Mouse (Mus musculus) kidney, postnatal 10 days (tissue): Measurements from ENCODE around the gene Pold2.

Experiments
- DNase-seq: peaks from one replicate; pipeline ENCODE4 v3.0.0; 2021; ENCODE audit warnings: mixed read lengths

Pold2 gene

DNA sequence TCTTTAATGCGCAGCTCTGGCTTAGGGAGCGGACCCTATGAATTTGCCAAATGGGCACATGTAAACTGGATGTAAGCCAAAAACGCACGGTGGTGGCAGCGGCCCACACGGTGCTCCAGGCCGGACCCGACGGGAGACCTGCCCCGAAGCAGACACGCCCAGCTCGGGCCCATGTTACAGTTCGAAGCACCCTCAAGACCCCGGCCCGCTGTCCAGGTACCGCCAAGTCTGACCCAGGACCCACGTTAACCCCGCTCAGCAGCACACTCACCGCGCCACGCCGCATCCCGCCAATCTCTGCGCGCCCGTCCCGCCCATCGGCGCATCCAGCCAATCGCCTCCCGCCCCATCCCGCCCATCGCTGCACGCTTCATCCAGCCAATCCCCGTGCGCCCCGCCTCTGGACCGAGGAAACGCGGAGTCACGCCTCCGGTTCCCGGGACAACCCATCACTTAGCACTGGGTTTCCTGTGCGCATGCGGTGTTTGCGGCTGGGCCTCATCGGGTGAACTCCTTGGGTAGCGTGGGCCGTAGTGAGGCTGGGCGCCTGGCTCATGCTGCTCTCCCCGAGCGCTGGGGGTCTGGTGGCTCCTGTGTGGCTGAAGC, at the start of gene Pold2:
Gene Pold2, minus strand, starts transcription at position 372 of the 606 bp plus-strand sequence.
- DNase-seq = peak; percentile 99

DNA sequence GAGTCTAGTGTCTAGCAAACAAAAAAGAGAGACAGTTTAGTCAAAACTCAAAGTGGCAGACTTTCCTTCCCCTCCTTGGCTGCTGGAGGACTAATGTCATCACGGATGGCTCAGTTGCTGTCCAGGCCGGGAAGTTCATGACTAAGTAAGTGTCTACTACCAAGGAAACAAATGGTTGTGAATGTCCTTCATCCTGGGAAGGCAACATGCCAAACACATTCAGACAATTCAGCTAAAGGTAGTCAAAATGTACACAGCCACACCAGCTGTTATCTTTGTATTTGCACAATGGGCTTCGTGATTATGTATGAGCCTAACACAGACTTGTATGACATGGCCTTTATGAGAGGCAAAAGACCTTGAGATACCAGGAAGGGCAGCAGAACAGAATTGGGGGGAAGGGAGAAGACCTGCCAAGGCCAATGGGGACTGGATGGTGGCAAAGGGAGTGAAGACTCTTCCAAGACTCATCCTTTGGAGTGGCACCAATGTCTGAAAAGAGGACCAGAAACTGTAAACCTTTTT, 48.7 kb upstream of the Pold2 start:
- no peak for DNase-seq

DNA sequence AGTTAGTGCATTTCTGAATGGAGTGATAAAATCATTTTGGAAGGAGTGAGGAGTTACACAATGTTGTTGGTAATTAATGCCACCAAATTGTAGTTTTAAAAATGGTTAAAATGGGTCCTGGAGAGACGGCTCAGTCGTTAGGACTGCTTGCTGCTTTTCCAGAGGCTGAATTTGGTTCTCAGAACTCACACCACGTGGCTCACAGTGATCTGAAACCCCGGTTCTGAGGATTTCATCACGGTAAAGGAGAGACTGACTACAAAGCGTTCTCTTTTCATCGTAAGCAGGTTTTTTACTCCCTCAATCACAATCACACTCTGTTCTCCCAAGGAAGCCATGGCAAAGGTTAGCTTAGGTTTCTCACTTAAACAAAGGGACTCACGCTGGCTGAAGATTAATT, 46.6 kb upstream of the Pold2 start:
- no peak for DNase-seq

DNA sequence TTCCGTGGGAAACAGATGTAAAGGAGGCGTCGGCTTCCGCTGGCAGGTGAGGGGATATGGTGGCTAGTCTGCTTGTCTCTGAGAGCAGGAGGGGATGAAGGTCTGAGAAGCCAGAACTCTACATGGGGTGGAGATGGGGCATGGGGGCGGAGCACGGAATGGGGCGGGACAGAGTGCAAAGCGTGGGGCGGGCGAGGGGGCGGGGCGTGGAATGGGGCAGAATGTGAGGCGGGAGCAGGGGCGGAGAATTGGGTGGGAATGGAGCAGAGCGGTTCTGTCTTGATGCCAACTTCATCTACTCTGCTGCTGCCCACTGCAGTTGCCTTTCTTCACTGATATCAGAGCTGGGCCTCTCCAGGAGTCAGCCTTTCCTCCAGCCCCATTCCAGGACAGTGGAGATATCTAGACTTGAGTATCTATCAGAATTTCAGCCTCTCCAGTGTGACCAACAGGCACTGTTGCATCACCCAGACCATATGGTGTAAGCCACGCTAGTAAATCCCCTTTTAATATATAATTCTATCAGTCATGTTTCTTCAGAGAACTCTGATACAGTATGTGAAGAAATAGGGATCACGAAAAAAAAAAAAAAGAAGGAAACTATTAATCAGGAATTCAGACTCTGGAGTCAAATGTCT, 42.4 kb upstream of the Pold2 start:
- peak; percentile 39 for DNase-seq

DNA sequence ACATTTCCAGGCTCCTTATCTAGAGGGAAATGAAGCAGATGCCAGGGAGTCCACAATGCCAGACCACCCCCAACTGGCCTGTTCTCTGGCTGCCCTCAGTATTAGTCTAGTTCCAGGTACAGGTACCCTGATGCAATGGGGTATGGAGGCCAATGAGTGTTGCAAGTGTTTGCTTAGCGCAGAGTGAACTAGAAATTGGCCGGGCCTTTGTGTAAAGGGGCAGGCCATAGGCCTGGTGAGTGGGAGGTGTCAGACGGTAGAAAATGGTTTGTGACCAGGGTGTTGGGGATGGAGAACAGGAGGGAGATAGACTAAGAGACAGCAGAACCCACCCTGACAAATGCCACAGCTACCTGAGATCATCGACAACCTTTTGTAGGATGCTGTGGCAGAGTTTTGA, 41.5 kb upstream of the Pold2 start:
- no peak for DNase-seq

DNA sequence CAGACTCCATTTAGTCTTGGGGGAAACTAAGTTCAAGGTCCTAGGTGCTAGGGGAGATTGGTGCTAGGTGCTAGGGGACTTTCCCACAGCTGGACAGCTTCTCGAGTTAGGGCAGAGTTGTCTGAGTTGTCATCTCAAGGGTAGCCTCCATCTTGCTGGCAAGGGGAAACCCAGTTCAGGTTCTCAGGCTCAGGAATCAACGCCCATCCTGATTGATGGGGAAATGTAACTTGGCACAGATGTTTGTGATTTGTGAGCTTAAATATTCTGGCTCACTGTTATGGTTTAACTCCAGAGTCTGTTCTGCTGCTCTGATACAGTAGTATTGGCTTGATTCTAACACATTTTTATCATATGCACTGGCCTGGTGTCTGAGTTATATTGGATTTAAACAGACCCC, 40.0 kb upstream of the Pold2 start:
- no peak for DNase-seq

DNA sequence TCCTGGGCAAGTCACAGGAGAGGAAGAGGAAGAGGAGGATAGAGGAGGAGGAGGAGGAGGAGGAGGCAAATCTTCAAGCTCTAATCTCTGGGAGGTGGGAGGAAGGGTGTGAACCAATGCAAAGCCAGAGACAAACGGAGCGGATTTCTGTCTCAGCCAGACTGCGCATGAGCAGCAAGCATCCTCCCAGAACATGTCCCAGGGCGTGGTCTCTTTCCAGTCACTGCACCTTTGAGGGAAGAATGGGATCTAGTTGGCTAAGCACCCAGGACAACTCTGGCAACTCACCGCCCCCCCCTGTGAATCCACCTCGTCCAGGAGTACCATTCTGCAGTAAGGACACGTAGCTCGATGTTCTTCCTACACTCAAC, 38.1 kb upstream of the Pold2 start:
- no peak for DNase-seq

DNA sequence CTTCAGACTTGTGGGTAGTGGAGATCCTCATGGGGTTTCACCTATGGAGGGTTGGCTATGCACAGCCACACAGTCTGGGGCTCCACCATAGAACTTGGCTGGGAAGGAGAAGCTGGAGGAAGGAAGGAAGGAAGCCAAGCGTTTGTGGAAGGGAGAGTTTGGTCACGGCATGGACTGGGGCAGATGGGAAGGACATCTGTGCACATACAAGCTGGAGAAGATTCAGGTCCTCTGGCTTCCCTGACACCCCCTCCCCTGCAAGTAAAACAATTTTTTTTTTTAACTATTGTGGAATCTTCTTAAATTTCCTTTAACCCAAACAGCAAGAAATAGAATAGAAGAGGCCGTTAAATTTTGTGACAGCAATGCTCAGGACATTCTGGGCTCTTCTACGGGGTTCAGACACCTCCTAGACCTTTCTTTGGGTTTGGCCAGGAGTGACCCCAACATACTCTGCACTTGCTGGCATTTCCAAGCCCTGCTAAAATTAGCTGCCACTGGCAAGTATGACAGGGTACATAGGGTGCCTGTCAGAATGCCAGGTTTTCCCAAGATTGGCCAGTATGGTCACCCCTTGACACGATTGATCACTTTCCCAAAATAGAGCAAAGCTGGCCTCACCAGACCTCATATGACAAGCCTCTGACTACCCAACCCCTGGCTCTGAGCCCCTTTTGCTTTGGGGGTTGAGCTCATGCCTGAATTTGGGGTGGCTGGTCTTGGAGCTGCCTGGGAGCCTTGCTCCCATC, 37.5 kb upstream of the Pold2 start:
- DNase-seq = no peak

DNA sequence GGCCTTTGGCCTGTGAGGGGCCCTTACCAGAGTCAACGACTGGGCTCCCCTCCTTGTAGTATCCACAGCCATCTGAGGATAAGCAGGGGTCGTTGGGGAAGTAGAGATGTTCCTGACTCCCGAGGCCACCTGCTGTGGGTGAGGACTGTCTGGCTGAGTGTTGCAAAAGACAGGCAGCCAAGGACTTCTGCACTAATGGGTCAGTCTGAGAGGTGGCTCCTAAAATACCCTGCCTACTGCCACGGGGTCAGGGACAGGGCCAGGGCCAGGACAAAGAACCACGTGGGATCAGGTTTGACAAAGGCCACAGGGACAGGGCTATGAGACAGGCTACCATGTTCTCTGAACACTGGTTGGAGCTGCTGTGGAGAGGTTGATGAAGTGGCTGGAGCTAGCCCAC, 36.8 kb upstream of the Pold2 start:
- DNase-seq = no peak

DNA sequence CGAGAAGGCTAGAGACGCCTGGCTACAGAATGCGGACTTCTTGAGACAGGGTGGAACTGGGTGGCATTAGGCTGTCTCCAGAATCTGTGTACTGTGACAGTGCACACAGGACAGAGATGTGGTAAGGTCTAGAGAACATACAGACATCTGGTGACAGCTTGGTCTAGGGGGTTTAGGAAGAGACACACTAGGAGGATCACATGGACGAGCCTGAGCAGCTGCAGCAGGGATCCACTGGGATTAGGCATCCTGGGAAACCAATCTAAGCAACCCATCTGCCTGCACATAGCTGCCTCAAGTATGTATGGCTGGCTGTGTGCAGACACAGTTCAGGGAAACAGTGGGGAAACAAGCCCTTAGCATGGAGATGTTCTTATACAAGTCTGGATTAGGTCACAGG, 35.8 kb upstream of the Pold2 start:
- DNase-seq = no peak

DNA sequence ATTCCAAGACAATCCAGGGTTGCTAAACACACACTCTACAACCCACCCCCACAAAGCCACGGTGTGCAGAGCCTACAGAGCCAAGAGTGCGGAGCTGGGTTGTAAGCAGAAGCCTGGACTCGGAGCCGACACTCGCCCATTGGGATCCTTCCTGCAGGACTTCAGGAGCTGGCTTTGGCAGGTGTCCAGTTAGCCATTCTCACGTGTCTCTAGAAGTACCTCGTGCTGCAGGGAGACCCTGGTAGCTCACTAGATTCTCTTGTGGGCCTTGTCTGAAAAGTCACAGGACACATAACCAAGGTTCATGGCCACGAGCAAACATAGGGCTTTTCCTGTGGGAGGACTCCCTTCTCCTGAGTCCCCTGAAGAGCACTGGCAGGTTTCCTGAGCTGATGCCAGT, 35.2 kb upstream of the Pold2 start:
- DNase-seq = no peak

DNA sequence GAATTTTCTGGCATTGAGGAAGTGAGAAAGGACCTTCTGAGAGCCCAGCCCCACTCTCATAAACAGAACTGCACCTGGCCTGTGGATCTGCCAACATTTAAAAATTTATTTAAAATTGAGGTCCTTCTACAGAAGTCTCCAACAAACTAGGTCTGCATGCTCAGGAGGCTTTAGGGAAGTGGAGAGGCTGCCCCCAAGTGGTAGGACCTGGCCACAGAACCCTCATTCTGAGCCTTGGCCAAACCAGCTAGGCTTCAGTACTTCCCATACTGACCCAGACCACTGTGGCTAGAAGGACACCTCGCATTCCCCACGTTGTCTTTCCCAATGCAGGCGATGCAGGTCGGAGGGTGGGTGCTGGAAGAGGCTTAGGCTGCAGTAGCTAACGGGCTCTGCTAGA, 34.5 kb upstream of the Pold2 start:
- peak; percentile 82 for DNase-seq

DNA sequence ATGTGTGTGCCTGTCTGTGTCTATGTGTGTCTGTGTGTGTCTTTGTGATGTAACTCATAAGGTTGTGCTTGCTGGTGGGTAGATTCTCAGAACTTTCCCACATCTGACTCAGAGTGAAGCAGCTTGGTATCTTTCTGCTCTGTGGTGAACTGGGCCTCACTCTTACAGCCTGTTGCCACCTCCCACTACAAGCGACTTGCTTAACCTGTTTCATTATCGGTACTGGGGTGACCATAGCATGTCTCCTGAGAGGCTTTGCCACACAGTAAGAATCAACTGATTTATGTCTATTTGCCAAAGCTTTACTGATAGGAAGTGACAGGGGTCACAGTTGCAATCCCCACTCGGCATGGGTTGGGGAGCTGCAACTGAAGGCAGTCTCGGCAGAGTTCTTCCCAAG, 30.6 kb upstream of the Pold2 start:
- DNase-seq = no peak

DNA sequence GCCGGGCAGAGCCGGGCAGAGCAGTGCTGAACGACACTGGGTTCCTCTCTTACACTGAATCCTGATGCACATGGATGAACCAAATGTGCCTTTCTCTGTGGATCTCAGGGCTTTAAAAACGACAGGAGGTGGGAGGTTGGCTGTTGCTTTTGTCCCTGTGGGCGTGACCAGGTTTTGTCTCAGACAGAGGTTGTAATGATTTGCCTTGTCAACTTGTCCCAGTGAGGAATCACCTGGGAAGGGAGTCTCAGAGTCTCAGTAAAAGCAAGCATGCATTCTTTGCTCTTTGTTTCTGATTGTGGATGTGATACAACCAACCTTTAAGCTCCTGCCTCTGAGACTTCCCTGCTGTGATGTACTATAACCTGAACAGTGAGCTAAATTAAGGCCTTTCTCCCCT, 29.0 kb upstream of the Pold2 start:
- DNase-seq = peak; percentile 1

DNA sequence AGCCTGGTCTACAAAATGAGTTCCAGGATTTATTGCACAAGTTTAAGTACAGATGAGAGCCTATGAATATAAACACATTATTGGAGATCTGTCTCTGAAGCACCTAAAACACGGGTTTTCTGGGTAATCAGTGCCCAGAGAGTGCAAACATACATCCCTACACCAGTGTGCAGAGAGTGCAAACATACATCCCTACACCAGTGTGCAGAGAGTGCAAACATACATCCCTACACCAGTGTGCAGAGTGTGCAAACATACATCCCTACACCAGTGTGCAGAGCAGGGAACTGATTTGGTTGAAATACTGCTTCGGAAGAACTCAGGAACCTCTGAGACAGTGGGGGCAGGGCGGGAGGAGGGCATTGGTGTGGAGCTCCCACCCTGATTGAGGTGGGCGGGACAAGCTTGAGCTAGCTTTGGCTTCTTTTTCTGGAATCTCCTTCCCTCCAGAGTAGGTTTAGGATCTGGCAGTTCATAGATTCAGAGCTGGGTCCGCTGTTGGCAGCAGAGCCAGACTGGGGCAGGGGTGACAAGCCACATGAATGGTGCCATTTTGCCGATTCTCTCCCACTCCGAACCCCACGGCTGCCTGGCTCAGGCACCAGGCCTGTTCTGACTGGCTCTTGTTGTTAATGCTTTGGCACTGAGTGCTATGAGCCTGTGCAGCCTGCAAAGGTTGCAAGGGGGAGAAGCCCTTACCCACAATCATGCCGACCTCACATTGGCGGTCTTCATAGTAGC, 27.9 kb upstream of the Pold2 start:
- no peak for DNase-seq

DNA sequence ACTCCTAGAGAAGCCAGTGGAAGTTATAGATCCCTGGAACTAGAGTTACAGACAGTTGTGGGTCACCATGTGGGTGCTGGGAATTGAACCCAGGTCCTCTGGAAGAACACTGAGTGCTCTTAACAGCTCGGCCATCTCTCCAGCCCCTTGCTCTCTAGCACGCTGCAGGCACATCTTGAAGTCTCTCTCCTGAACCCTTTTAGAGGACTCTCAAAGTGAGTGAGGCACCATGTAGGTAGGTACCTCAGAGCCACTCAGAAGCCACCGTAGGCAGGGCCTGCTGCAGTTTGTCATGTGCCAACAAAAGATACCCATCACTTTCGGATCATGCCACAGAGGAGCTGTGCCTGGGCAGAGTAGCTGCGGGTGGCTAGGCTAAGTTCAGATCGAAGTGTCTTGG, 26.8 kb upstream of the Pold2 start:
- DNase-seq = no peak

DNA sequence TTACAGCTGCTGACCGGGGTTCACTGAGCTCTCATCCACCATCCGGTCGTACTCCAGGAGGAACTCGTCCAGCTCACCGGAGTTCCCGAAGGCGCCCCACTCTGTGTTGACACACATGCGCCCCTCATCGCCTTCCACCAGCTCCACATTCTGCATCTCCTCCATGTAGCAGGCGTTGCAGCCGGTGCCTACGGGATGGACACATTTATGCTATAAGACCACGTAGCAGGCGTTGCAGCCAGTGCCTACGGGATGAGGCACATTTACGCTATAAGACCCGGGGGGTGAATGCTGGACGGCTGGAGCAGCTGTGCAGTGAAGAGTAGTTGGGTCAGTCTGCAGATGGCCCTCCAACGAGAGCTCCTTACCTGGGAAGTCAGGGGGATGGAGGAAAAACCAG, 26.3 kb upstream of the Pold2 start:
- DNase-seq = no peak

DNA sequence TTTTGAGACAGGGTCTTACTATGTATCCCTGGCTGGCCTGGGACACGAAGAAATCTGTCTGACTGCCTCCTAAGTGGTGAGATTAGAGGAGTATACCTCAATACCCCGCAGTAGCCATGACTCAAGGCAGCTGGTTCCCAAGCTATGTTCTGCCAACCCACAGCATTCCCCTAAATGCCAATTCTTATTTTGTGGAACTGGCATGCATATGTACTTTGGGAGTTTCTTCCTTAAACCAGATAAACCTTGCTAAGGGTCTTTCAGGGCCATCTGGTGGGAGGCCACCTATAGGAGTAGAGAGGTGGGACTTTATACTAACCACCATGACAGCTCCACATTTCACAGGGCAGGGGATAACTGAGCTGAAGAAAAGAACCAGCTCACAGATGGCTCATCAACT, 25.8 kb upstream of the Pold2 start:
- no peak for DNase-seq

DNA sequence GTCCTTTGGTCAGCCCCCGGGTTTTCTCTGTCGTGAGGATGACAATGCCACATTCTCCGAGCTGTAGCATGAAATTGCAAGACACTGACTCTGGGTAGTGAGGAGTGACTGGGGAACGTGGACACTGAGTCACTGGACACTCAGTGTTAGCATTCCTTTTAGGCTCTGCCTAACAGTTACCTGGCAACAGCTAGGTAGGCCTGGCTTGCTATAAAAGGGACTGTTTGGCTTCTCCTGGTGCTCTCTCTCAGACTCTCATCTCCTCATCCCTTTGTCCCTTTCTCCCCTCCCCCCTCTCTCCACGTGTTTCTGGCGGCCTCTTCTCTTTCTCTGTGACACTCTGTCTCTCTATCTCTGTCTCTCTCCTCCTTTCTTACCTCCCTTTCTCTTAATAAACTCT, 24.3 kb upstream of the Pold2 start:
- no peak for DNase-seq

DNA sequence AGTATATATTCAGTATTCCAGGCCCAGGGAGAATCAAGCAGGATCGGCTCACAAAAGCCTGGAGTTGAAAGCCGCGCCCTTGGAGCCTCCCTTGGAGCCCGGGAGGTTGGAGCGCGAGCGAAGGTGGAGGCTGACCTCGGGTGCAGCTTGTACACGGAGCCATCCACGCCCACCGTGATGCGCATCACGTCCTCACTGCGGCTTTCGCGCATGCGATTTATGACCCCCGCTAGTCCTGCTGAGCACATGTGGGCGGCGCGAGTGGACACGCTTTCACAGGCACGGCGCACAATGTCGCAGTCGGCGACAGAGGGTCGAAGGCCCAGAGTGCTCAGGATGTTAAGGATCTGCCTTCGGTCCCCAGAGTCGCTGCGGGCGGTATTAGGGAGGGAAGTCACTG, 23.9 kb upstream of the Pold2 start:
- peak; percentile 72 for DNase-seq

DNA sequence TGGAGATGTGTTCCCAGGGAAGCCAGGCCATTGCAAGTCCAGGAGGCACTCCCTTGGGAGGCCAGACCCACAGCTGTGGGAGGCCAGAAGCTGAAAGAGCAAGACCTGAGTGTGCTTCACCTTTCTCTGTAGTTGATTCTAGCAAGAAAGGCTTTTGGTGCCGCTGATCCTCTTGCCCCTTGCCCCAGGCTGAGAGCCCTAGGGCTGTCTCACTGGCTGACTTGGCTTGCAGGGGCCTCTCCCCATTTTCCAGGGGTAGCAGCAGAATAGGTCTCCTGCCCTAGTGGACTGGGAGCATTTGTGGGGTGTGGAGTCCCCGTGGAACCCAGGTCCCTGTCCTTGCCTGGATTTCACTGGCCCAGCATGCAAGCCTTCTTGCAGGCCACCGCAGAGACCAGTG, 23.2 kb upstream of the Pold2 start:
- no peak for DNase-seq

DNA sequence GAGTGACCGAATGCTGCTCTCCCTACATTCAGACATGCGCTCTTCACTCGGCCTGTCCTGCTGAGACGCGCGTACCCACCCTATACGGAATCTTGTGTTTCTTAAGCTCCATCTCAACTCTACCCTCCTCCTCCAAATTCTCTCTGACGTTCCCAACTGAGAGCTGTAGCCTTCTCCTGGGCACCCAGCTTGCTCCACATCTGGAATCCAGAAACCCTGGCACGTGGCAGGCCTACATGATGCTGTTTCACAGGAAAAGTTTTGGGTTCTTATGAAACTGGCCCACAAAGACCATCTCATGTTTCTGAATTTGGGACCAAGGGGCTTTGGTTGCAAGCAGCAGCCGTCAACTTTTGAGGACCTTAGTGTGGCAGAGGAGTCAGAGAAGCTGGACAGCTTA, 21.2 kb upstream of the Pold2 start:
- no peak for DNase-seq

DNA sequence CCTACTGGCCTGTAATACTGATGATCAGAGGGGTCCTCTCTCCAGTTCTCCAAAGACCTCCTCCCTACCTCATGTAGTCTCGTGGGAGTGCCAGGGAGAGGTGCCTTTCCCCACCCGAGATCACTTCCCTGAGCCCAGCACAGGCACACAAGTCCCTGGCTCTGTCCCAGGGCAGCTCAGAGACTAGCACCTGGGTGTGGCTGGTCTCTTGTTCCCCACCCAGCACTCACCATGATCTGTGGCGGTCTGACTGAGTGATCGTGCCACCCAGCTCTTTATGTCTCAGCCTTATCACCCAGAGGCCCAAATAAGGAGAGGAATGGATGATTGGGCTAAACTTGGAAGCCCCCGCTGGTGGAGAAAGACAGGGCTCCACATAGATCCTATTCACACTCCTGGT, 20.4 kb upstream of the Pold2 start, which contains the start of gene Myl7:
Gene Myl7, minus strand, starts transcription at position 252 of the 400 bp plus-strand sequence.
- no peak for DNase-seq

DNA sequence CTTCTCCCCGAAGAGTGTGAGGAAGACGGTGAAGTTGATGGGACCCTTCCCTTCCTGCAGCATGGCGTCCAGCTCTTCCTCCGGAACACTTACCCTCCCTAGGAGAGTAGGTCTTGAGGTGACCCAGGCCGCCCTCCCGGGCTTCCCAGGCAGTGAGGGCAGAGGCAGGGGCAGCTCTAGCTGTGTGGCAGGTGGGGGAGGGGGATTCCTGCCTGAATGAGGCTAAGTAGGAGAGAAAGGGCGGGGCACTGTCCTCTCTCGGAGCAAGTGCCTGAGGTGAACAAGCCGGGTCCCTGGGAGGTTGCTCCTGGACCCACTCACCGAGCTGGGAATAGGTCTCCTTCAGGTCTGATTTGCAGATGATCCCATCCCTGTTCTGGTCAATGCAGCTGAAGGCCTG, 19.7 kb upstream of the Pold2 start:
- peak; percentile 29 for DNase-seq
